Mouse (Mus musculus): ENCODE data around the gene Gm4969. TPM values are rescaled to one million over a fixed set of nuclear protein-coding genes. Genes with fewer than 3 reads are reported as not detected.
A peak's percentile ranks its signal among the peaks of the same experiment; 100 is the strongest.
"Not testable (repeated sequence)": the region's sequence is repeated elsewhere in the genome, so short reads cannot be mapped to it uniquely, and the experiment has no call there.

The Gm4969 gene
- polyA plus RNA-seq, 1 experiment from 2014 or later = 1.6 TPM

GRCm38 (mm10) chr7:19077761-19078160 lies 40.4 kb downstream of the Gm4969 start:
- peaks cover 22% of the 10 kb centered on the region for H3K4me1 ChIP-seq (replicated peaks)
- peak overlapping the region; percentile 97; the same call in 1 of the 2 replicates for H3K9ac ChIP-seq (replicated peaks)
- peak overlapping the region; percentile 90 for H3K4me2 ChIP-seq (replicated peaks)
- H3K9me3 ChIP-seq = no peaks in the 10 kb centered on the region
- no peaks in the 10 kb centered on the region for H3K27me3 ChIP-seq
- peak overlapping the region; percentile 76 for H3K4me3 ChIP-seq (replicated peaks)
- no peak overlapping the region for H3K27ac ChIP-seq
- WGBS = 75% methylated on average over 14 of the region's 14 CpGs
- H3K36me3 ChIP-seq = peaks cover 52% of the 10 kb centered on the region
- no peak for ATAC-seq

- peak overlapping the region; percentile 79 for H3K27ac ChIP-seq
- WGBS = under 1% methylated on average over 22 of the region's 22 CpGs
- H3K4me1 ChIP-seq (replicated peaks) = peaks cover 22% of the 10 kb centered on the region
- H3K9me3 ChIP-seq = no peaks in the 10 kb centered on the region
- peak overlapping the region; percentile 76 for H3K4me3 ChIP-seq (replicated peaks)
- no peak; the same call in 1 of the 2 replicates for ATAC-seq
- H3K27me3 ChIP-seq = no peaks in the 10 kb centered on the region
- peak overlapping the region; percentile 97 for H3K9ac ChIP-seq (replicated peaks)
- peak overlapping the region; percentile 90 for H3K4me2 ChIP-seq (replicated peaks)
- peaks cover 40% of the 10 kb centered on the region for H3K36me3 ChIP-seq
Observed at GRCm38 (mm10) chr7:19076586-19076991, 41.6 kb downstream of the Gm4969 start.

- Histone ChIP-seq H3K4me2 (replicated peaks) (peak within 1 kb of the TSS; percentile 90), H3K27ac (peak within 1 kb of the TSS; percentile 79), H3K4me1 (replicated peaks) (peaks cover 22% of the 10 kb centered on the region), H3K4me3 (replicated peaks) (peak within 1 kb of the TSS; percentile 76), H3K27me3 (no peaks in the 10 kb centered on the region), H3K36me3 (peaks cover 33% of the 10 kb centered on the region), H3K9ac (replicated peaks) (peak within 1 kb of the TSS; percentile 97), H3K9me3 (no peaks in the 10 kb centered on the region)
- WGBS = 1% methylated on average over 81 of the region's 91 CpGs
- peak; percentile 99 for ATAC-seq
Observed at GRCm38 (mm10) chr7:19075723-19076585, 42.2 kb downstream of the Gm4969 start, which contains the start of gene Dmwd. Gene Dmwd (plus strand): TSS chr7:19076227.

- H3K9me3 ChIP-seq = no peaks in the 10 kb centered on the region
- H3K27ac ChIP-seq = 0 out of 2 replicates have a peak overlapping the region, but pooled peaks have one; percentile 2
- WGBS = 62% methylated on average over 5 of the region's 5 CpGs
- ATAC-seq = 0 out of 2 replicates have a peak, but pooled peaks have one; percentile 8
- peaks cover 26% of the 10 kb centered on the region for H3K36me3 ChIP-seq
- peak overlapping the region; percentile 3; the same call in 1 of the 2 replicates for H3K9ac ChIP-seq (replicated peaks)
- peak overlapping the region; percentile 76 for H3K4me3 ChIP-seq (replicated peaks)
- H3K27me3 ChIP-seq = no peaks in the 10 kb centered on the region
- H3K4me1 ChIP-seq (replicated peaks) = peaks cover 22% of the 10 kb centered on the region
- H3K4me2 ChIP-seq (replicated peaks) = peak overlapping the region; percentile 90
Observed at GRCm38 (mm10) chr7:19075231-19075630, 42.9 kb downstream of the Gm4969 start.

GRCm38 (mm10) chr7:19074494-19074893 lies 43.7 kb downstream of the Gm4969 start:
- Histone ChIP-seq H3K4me1 (replicated peaks) (peaks cover 22% of the 10 kb centered on the region), H3K4me2 (replicated peaks) (no peak overlapping the region), H3K27me3 (no peaks in the 10 kb centered on the region), H3K4me3 (replicated peaks) (no peak overlapping the region), H3K27ac (no peak overlapping the region), H3K36me3 (peaks cover 19% of the 10 kb centered on the region), H3K9me3 (no peaks in the 10 kb centered on the region), H3K9ac (replicated peaks) (no peak overlapping the region)
- 95% methylated on average over 6 of the region's 6 CpGs for WGBS
- ATAC-seq = no peak

GRCm38 (mm10) chr7:19073504-19073903 lies 44.7 kb downstream of the Gm4969 start:
- Histone ChIP-seq H3K27me3 (no peaks in the 10 kb centered on the region), H3K4me2 (replicated peaks) (no peak overlapping the region), H3K4me3 (replicated peaks) (no peak overlapping the region), H3K4me1 (replicated peaks) (peaks cover 22% of the 10 kb centered on the region), H3K9me3 (no peaks in the 10 kb centered on the region), H3K27ac (no peak overlapping the region), H3K36me3 (peaks cover 9% of the 10 kb centered on the region), H3K9ac (replicated peaks) (no peak overlapping the region)
- WGBS = 83% methylated on average over 9 of the region's 9 CpGs
- ATAC-seq = no peak

- H3K4me1 ChIP-seq (replicated peaks) = not testable (repeated sequence)
Observed at GRCm38 (mm10) chr7:19071024-19071423, 47.1 kb downstream of the Gm4969 start.

GRCm38 (mm10) chr7:19069500-19069899 lies 48.7 kb downstream of the Gm4969 start:
- H3K9ac ChIP-seq (replicated peaks) = no peak overlapping the region

More at GRCm38 (mm10) chr7:19071024-19071423, 47.1 kb downstream of the Gm4969 start:
- not testable (repeated sequence) for H3K4me2 ChIP-seq (replicated peaks); H3K9me3 ChIP-seq; H3K36me3 ChIP-seq; H3K27ac ChIP-seq; ATAC-seq; H3K4me3 ChIP-seq (replicated peaks); H3K9ac ChIP-seq (replicated peaks)
- WGBS = 50% methylated on average over 3 of the region's 3 CpGs
- peaks cover 14% of the 10 kb centered on the region for H3K27me3 ChIP-seq

GRCm38 (mm10) chr7:19068707-19069106 lies 49.5 kb downstream of the Gm4969 start:
- H3K9ac ChIP-seq (replicated peaks) = no peak overlapping the region
- no peaks in the 10 kb centered on the region for H3K9me3 ChIP-seq
- ATAC-seq = no peak
- H3K27me3 ChIP-seq = peaks cover 35% of the 10 kb centered on the region
- WGBS = 14% methylated on average over 2 of the region's 2 CpGs
- H3K4me1 ChIP-seq (replicated peaks) = no peaks in the 10 kb centered on the region
- no peaks in the 10 kb centered on the region for H3K36me3 ChIP-seq
- H3K4me2 ChIP-seq (replicated peaks) = no peak overlapping the region
- H3K4me3 ChIP-seq (replicated peaks) = no peak overlapping the region
- H3K27ac ChIP-seq = no peak overlapping the region

More at GRCm38 (mm10) chr7:19069500-19069899, 48.7 kb downstream of the Gm4969 start:
- WGBS = 46% methylated on average over 3 of the region's 3 CpGs
- Histone ChIP-seq H3K27me3 (peaks cover 30% of the 10 kb centered on the region), H3K9me3 (no peaks in the 10 kb centered on the region), H3K4me2 (replicated peaks) (no peak overlapping the region), H3K4me1 (replicated peaks) (no peaks in the 10 kb centered on the region), H3K36me3 (no peaks in the 10 kb centered on the region), H3K4me3 (replicated peaks) (no peak overlapping the region), H3K27ac (no peak overlapping the region)
- no peak for ATAC-seq

GRCm38 (mm10) chr7:19067935-19068334 lies 50.2 kb downstream of the Gm4969 start:
- 67% methylated on average over 10 of the region's 14 CpGs for WGBS
- no peak for ATAC-seq
- H3K27ac ChIP-seq = no peak overlapping the region
- H3K4me3 ChIP-seq (replicated peaks) = no peak overlapping the region
- H3K9ac ChIP-seq (replicated peaks) = no peak overlapping the region
- peaks cover 35% of the 10 kb centered on the region for H3K27me3 ChIP-seq
- H3K4me2 ChIP-seq (replicated peaks) = no peak overlapping the region
- H3K9me3 ChIP-seq = no peaks in the 10 kb centered on the region
- H3K4me1 ChIP-seq (replicated peaks) = no peaks in the 10 kb centered on the region
- H3K36me3 ChIP-seq = no peaks in the 10 kb centered on the region

- no peak overlapping the region for H3K4me3 ChIP-seq (replicated peaks)
- ATAC-seq = no peak
- no peaks in the 10 kb centered on the region for H3K9me3 ChIP-seq
- H3K9ac ChIP-seq (replicated peaks) = no peak overlapping the region
- H3K36me3 ChIP-seq = no peaks in the 10 kb centered on the region
- no peaks in the 10 kb centered on the region for H3K4me1 ChIP-seq (replicated peaks)
- no peak overlapping the region for H3K27ac ChIP-seq
- H3K27me3 ChIP-seq = peaks cover 35% of the 10 kb centered on the region
- H3K4me2 ChIP-seq (replicated peaks) = no peak overlapping the region
- WGBS = 48% methylated on average over 14 of the region's 14 CpGs
Observed at GRCm38 (mm10) chr7:19067063-19067462, 51.1 kb downstream of the Gm4969 start.

GRCm38 (mm10) chr7:19065896-19066295 lies 52.3 kb downstream of the Gm4969 start:
- H3K9ac ChIP-seq (replicated peaks) = no peak overlapping the region
- peaks cover 35% of the 10 kb centered on the region for H3K27me3 ChIP-seq
- no peaks in the 10 kb centered on the region for H3K36me3 ChIP-seq
- H3K4me1 ChIP-seq (replicated peaks) = no peaks in the 10 kb centered on the region
- no peak overlapping the region for H3K4me3 ChIP-seq (replicated peaks)
- no peak overlapping the region for H3K27ac ChIP-seq
- no peak for ATAC-seq
- H3K4me2 ChIP-seq (replicated peaks) = 0 out of 2 replicates have a peak overlapping the region, but pooled peaks have one; percentile 16
- H3K9me3 ChIP-seq = no peaks in the 10 kb centered on the region
- 53% methylated on average over 13 of the region's 13 CpGs for WGBS

All from midbrain, embryonic 13.5 days (tissue).